Mouse (Mus musculus): ENCODE measurements at regions not wholly inside any gene's neighbourhood (a gene's known extent, or its start where the extent isn't known, plus 50 kb on each side); places are given as distances from the start of the nearest gene placed in this dataset.

- no peak for DNase-seq (ENCODE audit: low spot score in 2 of 2)
Measured at GRCm38 (mm10) chr1:133482891-133483290, 58.7 kb upstream of the Sox13 start.

GRCm38 (mm10) chr1:133474546-133474945 lies 50.4 kb upstream of the Sox13 start:
- DNase-seq (ENCODE audit: low spot score in 2 of 2), result no peak

All from layer of hippocampus, postnatal 10 days (tissue).